In genomic region chr7:118712228-118713173, GRCm38 (mm10) we compare ENCODE assay signal across 8 mouse cellular contexts. TPM values are rescaled to one million over a fixed set of nuclear protein-coding genes. Genes with fewer than 3 reads are reported as not detected.
DNase-seq lines count a peak whose midpoint lies in the region; ATAC-seq and TF ChIP-seq lines count a peak whose summit lies in the region.

TSS of gene Ccp110 (plus strand) at chr7:118712552.

- H3K4me2 ChIP-seq in heart, embryonic 11.5 days: peak within 1 kb of the TSS; percentile 83
- H3K4me2 ChIP-seq in kidney, embryonic 16.5 days (replicated peaks; ENCODE audit: low read depth, low read length): peak within 1 kb of the TSS; percentile 69
- peak within 1 kb of the TSS; percentile 81 for H3K4me2 ChIP-seq in myocyte (ENCODE audit: low read depth)

- H3K27ac ChIP-seq in bone marrow macrophage, adult 2 months (ENCODE audit: insufficient read depth, low read depth, low read length): no peak within 1 kb of the TSS
- H3K27ac ChIP-seq in embryonic fibroblast, embryonic 13.5 days (ENCODE audit: insufficient read depth, low read length): no peak within 1 kb of the TSS
- H3K27ac ChIP-seq in heart, embryonic 11.5 days (ENCODE audit: low read depth, low read length): no peak within 1 kb of the TSS
- no peak within 1 kb of the TSS for H3K27ac ChIP-seq in kidney, embryonic 16.5 days (ENCODE audit: low read length)
- peak within 1 kb of the TSS; percentile 17; the same call in 1 of the 2 replicates for H3K27ac ChIP-seq in liver, adult 2 months (replicated peaks; ENCODE audit: insufficient read depth, low read depth, low read length)

- H3K9me3 ChIP-seq in heart, embryonic 11.5 days (replicated peaks; ENCODE audit: control insufficient read depth, low read length): no peaks in the 10 kb centered on the region
- no peaks in the 10 kb centered on the region for H3K9me3 ChIP-seq in kidney, embryonic 16.5 days (ENCODE audit: low read length)

- H3K27me3 ChIP-seq in heart, embryonic 11.5 days (ENCODE audit: control insufficient read depth, insufficient read depth, low read length): no peaks in the 10 kb centered on the region
- H3K27me3 ChIP-seq in kidney, embryonic 16.5 days (ENCODE audit: insufficient read depth, low read length): no peaks in the 10 kb centered on the region
- no peaks in the 10 kb centered on the region for H3K27me3 ChIP-seq in liver, adult 2 months (ENCODE audit: control insufficient read depth, insufficient read depth, low read length)
- H3K27me3 ChIP-seq in myocyte (ENCODE audit: control insufficient read depth, insufficient read depth, insufficient read length): no peaks in the 10 kb centered on the region
- H3K27me3 ChIP-seq in splenic B cell, adult 2 months (ENCODE audit: control insufficient read depth, insufficient read depth, low read length, poor library complexity, severe bottlenecking): no peaks in the 10 kb centered on the region

- no peak for TF ChIP-seq POLR2A in bone marrow macrophage, adult 2 months (IDR thresholded peaks at IDR 0.05; ENCODE audit: borderline replicate concordance, low read depth, low read length)
- peak; percentile 56 for TF ChIP-seq POLR2A in embryonic fibroblast, embryonic 13.5 days (IDR thresholded peaks at IDR 0.05; ENCODE audit: low read depth, low read length)
- 0 out of 2 replicates have a peak, but pooled peaks have one; percentile 34 for TF ChIP-seq POLR2A in liver, adult 2 months (IDR thresholded peaks at IDR 0.05; ENCODE audit: extremely low read depth, insufficient read depth, low read length)
- TF ChIP-seq POLR2A in myocyte (IDR thresholded peaks at IDR 0.05; ENCODE audit: insufficient read length, low read depth): peak; percentile 44

- peak; percentile 96 for DNase-seq in A20 (ENCODE audit: low read depth, low spot score)
- DNase-seq in liver, adult 2 months (ENCODE audit: extremely low read depth, low read depth, low spot score): peak; percentile 97
- DNase-seq in splenic B cell, adult 2 months (ENCODE audit: low read depth, low spot score): peak; percentile 97

- peak within 1 kb of the TSS; percentile 72 for H3K9ac ChIP-seq in heart, embryonic 11.5 days (ENCODE audit: low read depth, low read length)
- H3K9ac ChIP-seq in kidney, embryonic 16.5 days (replicated peaks; ENCODE audit: low read length): peak within 1 kb of the TSS; percentile 79
- H3K9ac ChIP-seq in liver, adult 2 months (ENCODE audit: low read depth, low read length): peak within 1 kb of the TSS; percentile 70

- H3K4me1 ChIP-seq in bone marrow macrophage, adult 2 months (ENCODE audit: control insufficient read depth, insufficient read depth, low read length): peaks cover 4% of the 10 kb centered on the region
- peaks cover 3% of the 10 kb centered on the region; the same call in 1 of the 2 replicates for H3K4me1 ChIP-seq in embryonic fibroblast, embryonic 13.5 days (ENCODE audit: control insufficient read depth, insufficient read depth, low read length)
- H3K4me1 ChIP-seq in heart, embryonic 11.5 days (ENCODE audit: control insufficient read depth, insufficient read depth, low read length): 0 out of 2 replicates have a peak, but pooled peaks cover 7% of the 10 kb centered on the region
- peaks cover 9% of the 10 kb centered on the region; the same call in 1 of the 2 replicates for H3K4me1 ChIP-seq in kidney, embryonic 16.5 days (ENCODE audit: insufficient read depth, low read length)
- H3K4me1 ChIP-seq in liver, adult 2 months (ENCODE audit: control insufficient read depth, insufficient read depth, low read length): peaks cover 12% of the 10 kb centered on the region

- no peaks in the 10 kb centered on the region for H3K36me3 ChIP-seq in heart, embryonic 11.5 days (ENCODE audit: control insufficient read depth, insufficient read depth, low read length)
- peaks cover 4% of the 10 kb centered on the region; the same call in 1 of the 2 replicates for H3K36me3 ChIP-seq in kidney, embryonic 16.5 days (ENCODE audit: insufficient read depth, low read length)
- H3K36me3 ChIP-seq in liver, adult 2 months (ENCODE audit: control insufficient read depth, insufficient read depth, low read length): no peaks in the 10 kb centered on the region
- no peaks in the 10 kb centered on the region for H3K36me3 ChIP-seq in myocyte (ENCODE audit: control insufficient read depth, insufficient read depth)
- H3K36me3 ChIP-seq in splenic B cell, adult 2 months (ENCODE audit: control insufficient read depth, insufficient read depth, low read length, poor library complexity, severe bottlenecking): no peaks in the 10 kb centered on the region

- no peak for TF ChIP-seq CTCF in bone marrow macrophage, adult 2 months (IDR thresholded peaks at IDR 0.05; ENCODE audit: low read depth, low read length)
- TF ChIP-seq CTCF in embryonic fibroblast, embryonic 13.5 days (IDR thresholded peaks at IDR 0.05; ENCODE audit: borderline replicate concordance, insufficient read depth, low read length): no peak
- no peak for TF ChIP-seq CTCF in liver, adult 2 months (IDR thresholded peaks at IDR 0.05; ENCODE audit: low read depth, low read length)

- ATAC-seq in heart, embryonic 11.5 days (replicated peaks; ENCODE audit: insufficient number of reproducible peaks, low FRiP score, low TSS enrichment): peak; percentile 94
- peak; percentile 98 for ATAC-seq in kidney, embryonic 16.5 days (ENCODE audit: low FRiP score, low TSS enrichment)

- no peak within 1 kb of the TSS for H3ac ChIP-seq in myocyte (ENCODE audit: control insufficient read depth, insufficient read length)

- peak within 1 kb of the TSS; percentile 82 for H3K4me3 ChIP-seq in bone marrow macrophage, adult 2 months (ENCODE audit: insufficient read depth, low read length)
- H3K4me3 ChIP-seq in embryonic fibroblast, embryonic 13.5 days (ENCODE audit: insufficient read depth, low read length): peak within 1 kb of the TSS; percentile 81
- H3K4me3 ChIP-seq in heart, embryonic 11.5 days (ENCODE audit: low read depth, low read length): peak within 1 kb of the TSS; percentile 85
- peak within 1 kb of the TSS; percentile 78 for H3K4me3 ChIP-seq in kidney, embryonic 16.5 days (ENCODE audit: low read length)
- H3K4me3 ChIP-seq in liver, adult 2 months (ENCODE audit: insufficient read depth, low read depth, low read length): peak within 1 kb of the TSS; percentile 78
- H3K4me3 ChIP-seq in myocyte: peak within 1 kb of the TSS; percentile 63

- under 1% methylated on average over 48 of the region's 48 CpGs for WGBS in heart, embryonic 11.5 days (ENCODE audit: insufficient replicate concordance)
- WGBS in kidney, embryonic 16.5 days: 1% methylated on average over 48 of the region's 48 CpGs
- WGBS in liver, adult 2 months: 3% methylated on average over 48 of the region's 48 CpGs

- H3K79me2 ChIP-seq in liver, adult 2 months (ENCODE audit: control insufficient read depth, insufficient read depth, low read length): no peaks in the 10 kb centered on the region; the same call in 1 of the 2 replicates
- no peaks in the 10 kb centered on the region for H3K79me2 ChIP-seq in myocyte (ENCODE audit: control insufficient read depth, insufficient read depth)

TF ChIP-seq in myocyte, 11 proteins besides CTCF, POLR2A, EP300 and RAD21:
- TF ChIP-seq USF1 (IDR thresholded peaks at IDR 0.05; ENCODE audit: low read depth): no peak
- peak; percentile 84 for TF ChIP-seq CEBPB (IDR thresholded peaks at IDR 0.05; ENCODE audit: insufficient read depth, poor library complexity, severe bottlenecking)
- TF ChIP-seq E2F4 (IDR thresholded peaks at IDR 0.05; ENCODE audit: insufficient read depth): peak; percentile 67
- TF ChIP-seq SRF (IDR thresholded peaks at IDR 0.05; ENCODE audit: control insufficient read depth, insufficient read length, low read depth): no peak
- no peak for TF ChIP-seq MYOD1 (IDR thresholded peaks at IDR 0.05; ENCODE audit: control insufficient read depth in 1 of 3, insufficient read length in 2 of 3, low read depth in 2 of 3)
- TF ChIP-seq TCF12 (IDR thresholded peaks at IDR 0.05; ENCODE audit: insufficient read depth, poor library complexity, severe bottlenecking): no peak
- TF ChIP-seq TCF3 (IDR thresholded peaks at IDR 0.05; ENCODE audit: insufficient read length, low read depth): no peak
- TF ChIP-seq MYOG (IDR thresholded peaks at IDR 0.05; ENCODE audit: control insufficient read depth in 1 of 3, insufficient read depth in 1 of 3, insufficient read length in 2 of 3, low read depth in 2 of 3): no peak
- TF ChIP-seq REST (IDR thresholded peaks at IDR 0.05; ENCODE audit: insufficient read depth, insufficient read length): no peak

RNA-seq across cellular contexts. Expression of gene Ccp110, which starts in this region (rescaled TPM):
- polyA plus RNA-seq in bone marrow macrophage, adult 2 months (2012; ENCODE audit: insufficient read depth, insufficient read length, missing spikeins): 6.1 and 7.0 TPM in 2 replicates
- 11.3 and 14.6 TPM in 2 replicates for polyA plus RNA-seq in embryonic fibroblast, embryonic 13.5 days (2011; ENCODE audit: insufficient read length, low read depth, missing spikeins)
- 4.6 and 5.9 TPM in 2 replicates for polyA plus RNA-seq in heart, embryonic 11.5 days (2014; fragmentation: Nextera tagmentation; extraction: Ambion mirVana)
- polyA plus RNA-seq in kidney, embryonic 16.5 days (2015; fragmentation: Nextera tagmentation; extraction: Ambion mirVana): 20.0 and 21.1 TPM in 2 replicates
- total RNA-seq in liver, adult 2 months (2014; rRNA removed): 3.0 and 3.8 TPM in 2 replicates
- polyA plus RNA-seq in liver, adult 2 months (2012; rRNA removed): 0.85 and 1.3 TPM in 2 replicates
- 1.9 TPM for polyA plus RNA-seq in myocyte (2012; fragmentation: generic; extraction: Trizol)
